Mouse (Mus musculus) olfactory bulb, adult 2 months (tissue): ENCODE results near the gene Ubash3b.

Source experiments
- CTCF ChIP-seq: fragments of 200-500 bp; IDR thresholded peaks from 2 replicates; pipeline ENCODE4 v1.5.1; 2012; ENCODE audit warnings: low read depth, mild to moderate bottlenecking, low read length, moderate library complexity; ENCODE audit not compliant: insufficient read depth
- POLR2A ChIP-seq: fragments of 200-500 bp; IDR thresholded peaks from 2 replicates; pipeline ENCODE4 v1.6.1; 2012; ENCODE audit warnings: mild to moderate bottlenecking, low read depth, low read length, moderate library complexity; ENCODE audit not compliant: insufficient read depth

GRCm38 (mm10) chr9:41029827-41030226 is 131.7 kb downstream of the Ubash3b start:
- no peak for TF ChIP-seq CTCF
- no peak for TF ChIP-seq POLR2A
